Mouse (Mus musculus) lung, adult 2 months (tissue): ENCODE data around the gene Pak1.

Source experiments
- CTCF ChIP-seq: fragments of 200-500 bp; IDR thresholded peaks from 2 replicates; pipeline ENCODE4 v1.5.1; 2011; ENCODE audit warnings: mild to moderate bottlenecking, low read length, control low read depth; ENCODE audit not compliant: insufficient read depth
- POLR2A ChIP-seq: fragments of 200-500 bp; IDR thresholded peaks from 2 replicates; pipeline ENCODE4 v1.6.1; 2011; ENCODE audit warnings: low read depth, mild to moderate bottlenecking, control low read depth, low read length, borderline replicate concordance; ENCODE audit errors: extremely low read depth

DNA sequence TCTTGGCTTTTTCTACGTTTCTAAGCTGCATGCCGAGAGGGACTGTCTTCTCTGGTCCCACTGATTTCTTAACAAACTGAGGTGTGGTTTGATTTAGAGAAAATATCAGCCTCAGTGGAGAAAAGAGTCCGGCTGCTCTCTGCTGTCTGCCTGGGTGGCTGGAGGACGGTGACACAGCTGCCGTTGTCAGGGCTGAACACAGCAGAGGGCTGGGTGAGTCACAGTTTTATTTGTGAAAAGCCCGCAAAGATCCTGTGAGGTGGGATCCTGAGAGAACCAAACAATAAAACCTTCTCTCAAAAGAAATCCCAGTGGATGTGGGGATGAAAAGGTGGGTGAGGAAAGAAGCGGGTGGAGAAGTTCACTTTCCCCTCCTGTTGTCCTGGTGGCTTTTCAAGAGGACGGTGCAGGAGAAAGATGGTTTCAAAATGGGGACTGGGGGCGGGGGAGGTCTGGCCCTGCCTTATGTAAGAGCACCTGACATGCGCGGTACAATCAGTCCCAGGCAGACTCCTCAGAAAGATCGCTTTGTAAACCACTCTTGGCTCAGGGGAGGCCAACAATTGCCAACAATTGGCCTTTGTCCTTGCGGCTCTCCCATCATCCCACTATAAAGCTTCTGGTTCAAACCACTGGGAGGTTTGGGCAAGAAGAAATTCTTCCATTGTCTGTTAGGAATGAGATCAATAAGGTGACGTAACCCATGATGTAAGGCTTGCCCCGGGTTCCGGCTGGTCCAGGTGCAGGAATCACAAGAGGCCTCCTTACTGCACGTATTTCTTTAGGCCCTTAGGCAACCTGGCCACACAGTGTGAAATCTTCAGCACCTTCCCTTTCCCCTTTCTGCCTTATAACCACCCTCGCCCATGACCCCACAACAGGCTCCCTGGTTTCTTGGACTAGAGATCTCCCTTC, 31.1 kb upstream of the Pak1 start:
- TF ChIP-seq CTCF (no peak), POLR2A (no peak)
